Mouse (Mus musculus): Measurements from ENCODE around the gene Zfp882. TPM values are rescaled to one million over a fixed set of nuclear protein-coding genes. Genes with fewer than 3 reads are reported as not detected.
"Not testable (repeated sequence)": the region's sequence is repeated elsewhere in the genome, so short reads cannot be mapped to it uniquely, and the experiment has no call there.

Gene Zfp882
- 3.9 and 5.9 TPM in 2 replicates for total RNA-seq (2015)
- 5.2 and 7.0 TPM in 2 replicates for total RNA-seq (2017)

DNA sequence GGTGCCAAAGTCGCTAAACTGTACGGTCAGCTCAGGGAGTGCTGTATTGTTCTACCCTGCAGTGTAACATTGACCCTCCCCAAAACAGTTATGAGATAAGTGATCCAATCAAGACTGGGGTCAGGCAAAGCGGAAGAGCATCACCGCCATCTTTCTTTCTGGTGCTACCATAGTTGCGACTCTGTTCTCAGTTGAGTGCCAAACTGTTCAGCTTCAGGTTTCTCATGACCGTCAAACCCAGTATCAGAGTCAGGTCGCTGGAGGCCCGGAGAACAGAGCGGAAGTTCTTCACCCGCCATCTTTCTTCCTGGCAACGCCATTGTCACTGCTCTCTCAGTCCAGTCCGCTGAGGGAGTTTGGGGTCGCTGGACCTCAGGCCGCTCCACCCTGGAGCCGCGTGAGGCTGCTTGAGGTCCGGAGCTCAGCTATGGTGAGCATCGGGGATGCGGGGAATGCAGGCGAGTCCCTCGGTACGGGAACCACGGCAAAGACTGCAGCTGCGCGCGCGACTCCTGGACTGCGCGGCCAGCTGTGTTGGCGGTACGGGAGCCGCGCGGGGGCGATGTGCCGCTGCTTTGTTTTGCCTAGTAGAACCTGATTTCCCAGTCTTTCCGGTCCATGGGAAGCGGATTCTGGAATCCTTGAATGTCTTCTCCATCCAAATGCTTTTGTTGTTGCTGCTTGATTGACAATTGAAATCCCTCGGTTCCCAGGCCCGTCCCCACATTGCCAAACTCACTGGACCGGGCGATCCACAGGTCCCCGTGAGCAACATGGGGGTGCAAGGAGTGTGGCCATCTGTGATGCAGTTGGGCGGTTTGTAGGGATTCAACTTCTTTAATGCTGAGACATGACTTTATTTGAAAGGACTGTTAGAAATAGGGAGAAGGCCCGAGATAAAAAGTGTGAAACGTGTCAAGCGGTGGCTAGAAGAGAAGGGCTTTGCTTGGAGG lies at the start of gene Zfp882, which contains the start of gene Zfp617:
Gene Zfp882 (plus strand): TSS at position 300 of the 953 bp plus-strand sequence.
Gene Zfp617 (plus strand): TSS at position 327 of the 953 bp plus-strand sequence.
- peak; percentile 94 for ATAC-seq (replicated peaks; ENCODE audit: poor library complexity)

DNA sequence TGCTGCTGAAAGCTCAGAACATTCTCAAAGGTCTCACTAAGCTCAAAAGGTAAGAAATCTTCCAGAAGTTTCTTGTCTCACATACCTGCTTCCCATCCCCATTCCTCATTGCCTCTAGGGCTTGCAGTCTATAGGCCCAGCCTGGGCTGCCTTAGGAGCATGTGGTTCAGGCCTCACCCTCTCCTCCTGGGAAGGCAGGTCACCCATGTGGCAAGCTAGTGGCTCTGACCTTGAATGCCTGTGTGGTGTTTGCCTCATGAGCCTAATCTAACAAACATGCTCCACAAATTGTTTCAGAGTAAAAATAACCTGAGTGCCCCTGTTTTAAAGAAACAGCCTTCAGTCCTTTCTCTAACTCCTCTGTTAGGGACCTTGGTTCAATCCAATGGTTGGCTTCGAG lies 46.9 kb upstream of the Zfp882 start:
- ATAC-seq (replicated peaks; ENCODE audit: poor library complexity) = not testable (repeated sequence)

DNA sequence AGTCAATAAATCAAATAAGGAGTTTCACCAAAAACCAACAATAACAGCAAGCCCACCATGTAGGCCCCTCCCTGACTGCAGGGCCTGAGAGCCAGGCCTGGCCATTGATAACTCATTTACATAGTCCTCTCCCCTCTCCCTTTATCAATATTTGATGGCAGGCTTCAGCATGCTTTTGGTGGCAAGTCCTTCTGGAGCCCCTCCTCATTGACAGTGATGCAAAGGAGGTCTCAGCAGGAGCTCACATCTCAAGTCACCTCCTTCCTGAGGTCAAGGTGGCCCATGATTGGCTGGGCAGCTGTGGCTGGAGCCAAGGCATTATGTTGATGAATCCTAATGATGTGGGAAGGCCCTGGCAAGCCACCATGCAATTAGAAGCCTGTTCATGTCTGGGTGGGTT lies 46.4 kb upstream of the Zfp882 start:
- not testable (repeated sequence) for ATAC-seq (replicated peaks; ENCODE audit: poor library complexity)

DNA sequence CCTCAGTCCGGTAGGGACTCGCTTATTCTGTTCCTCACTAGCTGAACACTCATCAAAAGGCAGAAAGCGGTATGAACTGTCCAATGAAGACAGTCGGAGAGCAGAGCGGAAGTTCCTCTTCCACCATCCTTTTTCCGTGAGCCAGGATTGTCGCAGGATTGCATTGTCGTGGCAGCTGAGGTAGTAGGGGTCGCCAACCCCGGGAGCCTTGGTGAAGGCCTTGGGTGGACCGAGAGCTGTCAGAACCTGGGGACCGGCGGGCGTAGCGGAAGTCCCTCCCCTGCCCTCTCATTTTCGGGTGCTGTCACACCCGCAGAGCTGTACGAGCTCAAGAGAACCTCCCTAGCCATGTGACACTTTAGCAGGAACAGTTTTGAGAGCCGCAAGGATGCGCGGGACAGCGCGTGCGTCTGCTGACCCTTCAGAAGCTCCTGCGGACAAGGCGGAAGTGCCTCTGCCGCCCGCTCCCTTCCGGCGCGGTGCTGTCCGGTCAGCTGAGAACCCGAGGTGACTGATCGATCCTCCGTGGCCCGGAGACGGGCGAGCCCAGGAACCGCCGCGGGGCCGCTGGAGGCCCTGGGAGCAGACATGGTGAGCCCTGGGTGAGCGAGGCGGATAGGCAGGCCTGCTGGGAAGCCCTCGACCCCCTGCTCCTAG lies 26.7 kb upstream of the Zfp882 start, which contains the start of gene Zfp709:
Gene Zfp709 (plus strand): TSS at position 402 of the 657 bp plus-strand sequence.
- ATAC-seq (replicated peaks; ENCODE audit: poor library complexity) = peak; percentile 96

DNA sequence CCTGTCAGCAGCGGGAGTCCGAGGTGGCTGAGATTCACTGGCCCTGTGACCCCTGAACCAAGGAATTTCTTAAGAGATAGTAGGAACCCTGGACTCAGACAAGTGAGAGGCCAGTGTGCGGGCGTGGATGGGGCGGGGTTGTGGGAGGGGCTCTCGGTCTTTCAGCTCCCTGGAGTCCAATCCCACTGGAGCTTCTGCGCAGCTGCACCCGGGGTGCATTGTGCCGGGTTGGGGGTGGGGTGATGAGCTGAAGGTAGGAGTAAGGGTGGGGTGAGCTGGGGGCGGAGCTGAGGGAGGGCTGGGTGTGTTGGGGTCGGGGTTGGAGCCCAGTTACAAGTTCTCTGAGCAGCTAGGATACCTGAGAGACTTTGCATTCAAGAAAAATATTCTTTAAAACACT lies 7.7 kb upstream of the Zfp882 start:
- not testable (repeated sequence) for ATAC-seq (replicated peaks; ENCODE audit: poor library complexity)

DNA sequence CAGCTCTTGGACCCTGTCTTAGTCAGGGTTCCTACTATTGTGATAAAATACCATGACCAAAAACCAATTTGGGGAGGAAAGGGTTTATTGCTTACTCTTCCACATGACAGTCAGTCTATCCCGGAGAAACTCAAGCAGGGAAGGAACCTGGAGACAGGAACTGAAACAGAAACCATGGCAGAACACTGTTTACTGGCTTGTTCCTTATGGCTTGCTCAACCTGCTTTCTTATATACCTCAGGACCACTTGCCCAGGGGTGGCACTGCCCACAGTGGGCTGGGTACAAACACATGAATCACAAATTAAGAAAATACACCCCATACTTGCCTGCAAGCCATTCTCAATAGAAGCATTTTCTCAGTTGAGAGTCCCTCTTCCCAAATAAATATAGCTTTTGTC lies 5.3 kb upstream of the Zfp882 start:
- ATAC-seq (replicated peaks; ENCODE audit: poor library complexity) = not testable (repeated sequence)

DNA sequence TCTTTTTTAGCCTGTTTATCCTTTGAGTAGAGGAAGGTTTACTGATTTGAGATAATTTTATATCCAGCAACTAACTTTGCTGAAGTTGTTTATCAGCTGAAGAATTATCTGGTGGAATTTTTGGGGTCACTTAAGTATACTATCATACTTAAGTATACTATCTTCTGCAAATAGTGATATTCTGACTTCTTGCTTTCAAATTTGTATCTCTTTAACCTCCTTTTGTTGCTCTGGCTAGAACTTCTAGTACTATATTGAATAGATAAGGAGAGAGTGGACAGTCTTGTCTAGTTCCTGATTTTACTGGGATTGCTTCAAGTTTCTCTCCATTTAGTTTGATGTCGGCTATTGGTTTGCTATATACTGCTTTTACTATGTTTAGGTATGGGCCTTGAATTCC lies 1.6 kb upstream of the Zfp882 start:
- no peak for ATAC-seq (replicated peaks; ENCODE audit: poor library complexity)

DNA sequence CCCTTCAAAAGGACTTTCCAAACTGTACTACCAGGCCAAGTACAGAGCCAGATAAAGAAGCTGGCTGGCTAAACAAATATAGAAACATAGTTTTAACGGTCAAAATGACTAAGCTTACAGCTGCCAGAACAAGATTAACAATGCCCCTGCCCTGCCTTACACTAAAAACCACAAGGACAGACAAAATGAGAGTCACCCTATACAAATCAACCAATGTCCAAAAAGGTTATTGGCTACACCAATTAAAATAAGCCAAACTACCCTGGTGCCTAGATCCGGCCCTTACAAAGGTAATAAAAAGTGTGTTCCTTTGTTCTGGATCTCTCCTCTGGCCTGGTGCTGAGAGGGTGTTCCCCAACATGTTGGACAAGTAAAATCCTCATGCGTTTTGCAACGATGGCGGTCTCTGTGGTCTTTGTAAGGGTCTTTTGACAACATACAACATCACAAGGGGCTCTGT lies 580 bp upstream of the Zfp882 start:
- no peak for ATAC-seq (replicated peaks; ENCODE audit: poor library complexity)

DNA sequence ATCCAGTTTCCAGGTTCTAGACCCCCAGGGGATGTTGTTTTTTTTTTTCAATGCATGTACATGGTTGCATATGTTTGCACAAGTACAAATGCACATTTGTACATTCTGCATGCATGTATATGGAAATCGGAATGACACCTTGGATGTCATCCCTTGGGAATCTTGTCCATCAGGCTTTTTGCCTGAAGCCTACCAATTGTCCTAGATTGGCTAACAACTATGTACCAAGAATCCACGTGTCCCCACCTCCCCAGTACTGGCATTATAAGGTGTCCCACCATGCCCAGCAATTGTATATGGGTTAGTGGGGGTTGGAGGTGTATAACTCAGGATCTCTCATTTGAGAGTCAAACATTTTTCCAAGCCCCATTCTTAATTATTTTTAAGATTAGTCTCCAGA lies 3.9 kb downstream of the Zfp882 start:
- ATAC-seq (replicated peaks; ENCODE audit: poor library complexity) = no peak

DNA sequence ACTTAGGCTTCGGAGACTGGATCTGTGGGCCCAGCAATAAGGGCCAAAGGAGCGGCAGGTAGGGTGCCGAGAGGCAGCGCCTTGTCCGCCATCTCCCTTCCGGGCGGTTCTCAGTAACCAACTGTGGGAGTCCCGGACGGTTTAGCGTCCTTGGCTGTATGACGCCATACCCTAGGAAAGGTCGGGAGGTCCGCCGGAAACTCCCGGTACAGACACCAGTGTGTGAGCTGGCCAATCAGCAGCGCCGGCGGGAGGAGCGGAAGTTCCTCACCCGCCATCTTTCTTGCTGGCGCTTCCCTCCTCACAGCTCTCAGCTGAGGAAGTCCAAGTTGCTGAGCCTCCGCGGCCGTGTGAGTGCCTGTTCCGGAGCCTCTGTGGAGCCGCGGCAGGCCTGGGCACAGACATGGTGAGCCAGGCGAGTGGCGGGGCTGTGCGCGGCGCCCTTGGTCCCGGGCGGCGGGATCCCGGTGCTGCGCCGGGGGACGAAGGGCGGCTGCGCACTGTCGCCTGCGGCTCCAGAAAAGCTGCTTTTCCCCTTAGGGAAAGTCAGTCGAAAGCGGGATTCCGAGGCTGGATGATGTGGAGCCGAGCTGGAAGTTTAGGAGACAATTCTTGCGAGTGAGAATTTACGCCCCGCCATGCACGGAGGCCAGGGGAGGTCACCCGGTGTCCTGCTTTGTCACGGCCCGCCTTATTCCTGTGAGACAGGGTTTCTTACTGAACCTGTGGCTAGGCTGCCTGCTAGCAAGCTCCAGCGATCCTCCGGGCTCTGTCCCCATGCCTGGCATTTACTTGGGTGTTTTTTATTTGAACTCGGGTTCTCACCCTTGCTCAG lies 14.4 kb downstream of the Zfp882 start:
- peak; percentile 98 for ATAC-seq (replicated peaks; ENCODE audit: poor library complexity)

DNA sequence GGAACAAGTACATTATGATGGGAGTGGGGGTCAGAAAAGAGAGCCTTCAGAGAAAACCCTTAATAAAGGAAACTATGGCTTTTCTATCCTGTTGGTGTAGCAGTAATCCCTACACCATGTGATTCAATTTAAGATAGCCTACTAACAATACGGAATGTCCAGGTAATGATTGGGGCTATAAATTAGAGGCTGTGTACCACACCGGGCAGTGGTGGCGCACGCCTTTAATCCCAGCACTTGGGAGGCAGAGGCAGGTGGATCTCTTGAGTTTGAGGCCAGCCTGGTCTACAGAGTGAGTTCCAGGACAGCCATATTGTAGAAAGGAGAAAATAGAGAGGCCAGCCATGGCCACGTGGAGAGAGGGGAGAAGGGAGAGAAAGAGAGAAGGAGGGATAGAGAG lies 17.4 kb downstream of the Zfp882 start:
- no peak for ATAC-seq (replicated peaks; ENCODE audit: poor library complexity)

DNA sequence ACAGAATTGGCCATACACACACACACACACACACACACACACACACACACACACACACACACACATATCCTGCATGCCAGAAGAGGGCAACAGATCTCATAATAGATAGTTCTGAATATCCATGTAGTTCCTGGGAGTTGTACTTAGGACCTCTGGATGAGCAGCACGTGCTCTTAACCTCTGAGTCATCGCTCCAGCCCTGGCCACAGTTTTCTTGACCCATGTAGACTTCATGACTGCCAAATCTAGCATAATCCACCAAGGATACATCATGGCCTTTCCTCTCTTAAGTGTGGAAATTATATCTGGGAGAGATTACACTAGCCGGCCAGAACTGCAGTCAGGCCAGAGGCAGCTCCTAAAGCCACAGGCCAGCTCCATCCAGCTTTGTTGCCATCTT lies 18.1 kb downstream of the Zfp882 start:
- no peak for ATAC-seq (replicated peaks; ENCODE audit: poor library complexity)

DNA sequence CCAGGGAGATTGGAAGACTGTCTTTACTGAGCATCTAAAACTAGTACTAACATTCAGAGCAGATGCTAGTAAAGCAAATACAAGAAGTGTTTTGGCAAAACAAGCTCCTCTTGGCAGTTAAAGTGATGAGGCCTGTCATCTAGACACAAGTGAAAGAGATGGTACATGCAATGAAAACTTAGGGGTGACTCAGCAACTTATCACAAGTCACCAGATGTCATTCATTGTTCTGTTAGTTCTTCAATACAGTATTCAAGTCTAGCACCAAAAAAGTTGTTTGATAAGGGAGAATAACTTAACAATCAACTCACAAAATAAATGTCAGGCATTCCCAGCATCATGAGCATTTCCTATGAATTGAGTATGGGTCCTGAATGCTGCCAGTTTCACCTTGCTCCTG lies 19.4 kb downstream of the Zfp882 start:
- peak; percentile 64 for ATAC-seq (replicated peaks; ENCODE audit: poor library complexity)

DNA sequence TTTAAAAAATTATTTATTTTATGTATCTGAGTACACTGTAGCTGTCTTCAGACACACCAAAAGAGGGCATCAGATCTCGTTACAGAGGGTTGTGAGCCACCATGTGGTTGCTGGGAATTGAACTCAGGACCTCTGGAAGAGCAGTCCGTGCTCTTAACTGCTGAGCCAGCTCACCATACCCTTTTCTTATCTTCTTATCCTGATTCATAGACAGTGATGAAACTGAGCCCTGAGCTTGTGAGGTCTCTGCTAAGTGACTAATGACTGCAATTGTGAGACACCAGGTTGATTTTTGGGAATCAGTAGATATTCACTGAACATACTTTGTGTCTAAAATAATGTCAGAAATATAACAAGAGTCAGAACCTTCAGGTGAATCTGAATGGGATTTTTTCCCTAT lies 29.6 kb downstream of the Zfp882 start:
- not testable (repeated sequence) for ATAC-seq (replicated peaks; ENCODE audit: poor library complexity)

DNA sequence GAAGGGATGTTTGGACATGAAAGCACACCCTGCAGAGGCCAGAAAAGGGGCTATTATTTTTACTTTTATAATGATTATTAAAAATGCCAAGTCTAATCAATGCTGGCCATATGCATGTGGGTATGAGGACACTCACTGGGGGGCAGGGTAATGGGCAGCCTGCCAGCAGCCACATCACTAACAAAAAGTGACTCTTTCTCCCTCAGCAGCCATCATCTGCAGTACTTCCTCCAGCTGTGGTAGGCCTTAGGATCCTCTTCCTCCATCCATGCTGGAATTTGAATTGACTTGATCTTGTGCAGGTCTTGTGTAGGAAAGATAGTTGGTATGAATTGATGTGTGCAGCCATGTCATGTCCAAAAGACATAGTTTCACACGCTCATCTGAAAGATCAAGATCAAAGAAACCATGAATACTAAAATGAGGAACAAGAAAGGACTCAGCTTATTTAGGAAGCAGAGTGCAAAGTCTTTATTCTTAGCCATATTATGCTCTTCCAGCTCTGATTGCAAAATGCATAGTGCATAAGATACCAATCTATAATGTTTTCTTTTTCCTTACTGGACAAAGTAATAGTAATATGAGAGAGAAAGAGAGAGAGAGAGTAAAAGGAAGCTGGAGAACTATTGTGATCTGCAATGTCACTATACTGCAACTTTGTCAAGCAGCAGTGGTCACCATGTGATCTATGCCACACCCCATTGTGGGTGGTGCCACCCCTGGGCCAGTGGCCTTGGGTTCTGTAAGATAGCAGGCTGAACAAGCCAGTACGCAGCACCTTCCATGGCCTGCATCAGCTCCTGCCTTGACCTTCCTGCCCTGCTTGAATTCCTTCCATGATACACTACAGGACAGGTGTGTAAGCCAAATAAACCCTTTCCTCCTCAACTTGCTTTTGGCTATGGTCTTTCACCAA lies 32.1 kb downstream of the Zfp882 start:
- ATAC-seq (replicated peaks; ENCODE audit: poor library complexity) = peak; percentile 94

DNA sequence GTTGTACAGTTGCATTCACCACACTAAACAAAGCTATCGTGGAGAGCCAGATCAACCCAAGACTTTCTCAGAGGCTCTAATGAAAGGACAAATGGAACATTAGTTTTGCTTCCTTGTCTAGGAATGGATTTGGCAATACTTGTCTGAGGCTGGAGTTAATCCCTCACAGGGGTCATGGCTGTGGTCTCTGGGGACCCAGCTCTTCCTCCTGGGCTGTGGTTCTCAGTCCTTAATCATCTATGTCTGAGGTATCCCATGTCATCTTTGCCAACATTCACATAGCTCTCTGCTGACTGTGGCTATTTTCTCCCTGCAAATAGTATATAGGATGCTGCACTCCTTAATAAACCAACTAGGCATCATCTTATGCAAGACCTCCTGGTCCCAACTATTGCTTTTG lies 33.4 kb downstream of the Zfp882 start:
- peak; percentile 49 for ATAC-seq (replicated peaks; ENCODE audit: poor library complexity)

DNA sequence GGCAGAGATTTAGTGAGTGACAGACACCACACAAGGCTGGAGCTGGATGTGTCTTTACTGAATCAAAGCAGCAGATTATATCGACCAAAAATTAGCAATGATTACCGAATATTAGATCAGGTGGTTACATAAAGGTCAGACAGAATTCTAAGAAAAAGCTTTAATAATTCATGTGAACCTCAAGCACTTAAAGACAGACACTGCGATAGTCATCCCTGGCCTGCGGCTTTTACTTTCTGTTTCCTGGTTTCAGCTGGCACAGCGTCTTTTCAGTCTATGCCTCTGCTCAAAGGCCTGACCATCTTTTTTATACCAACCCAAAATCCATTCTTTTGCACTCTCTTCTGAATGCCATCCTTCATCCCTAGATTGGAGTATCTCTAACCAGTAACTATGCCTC lies 40.2 kb downstream of the Zfp882 start:
- no peak for ATAC-seq (replicated peaks; ENCODE audit: poor library complexity)

DNA sequence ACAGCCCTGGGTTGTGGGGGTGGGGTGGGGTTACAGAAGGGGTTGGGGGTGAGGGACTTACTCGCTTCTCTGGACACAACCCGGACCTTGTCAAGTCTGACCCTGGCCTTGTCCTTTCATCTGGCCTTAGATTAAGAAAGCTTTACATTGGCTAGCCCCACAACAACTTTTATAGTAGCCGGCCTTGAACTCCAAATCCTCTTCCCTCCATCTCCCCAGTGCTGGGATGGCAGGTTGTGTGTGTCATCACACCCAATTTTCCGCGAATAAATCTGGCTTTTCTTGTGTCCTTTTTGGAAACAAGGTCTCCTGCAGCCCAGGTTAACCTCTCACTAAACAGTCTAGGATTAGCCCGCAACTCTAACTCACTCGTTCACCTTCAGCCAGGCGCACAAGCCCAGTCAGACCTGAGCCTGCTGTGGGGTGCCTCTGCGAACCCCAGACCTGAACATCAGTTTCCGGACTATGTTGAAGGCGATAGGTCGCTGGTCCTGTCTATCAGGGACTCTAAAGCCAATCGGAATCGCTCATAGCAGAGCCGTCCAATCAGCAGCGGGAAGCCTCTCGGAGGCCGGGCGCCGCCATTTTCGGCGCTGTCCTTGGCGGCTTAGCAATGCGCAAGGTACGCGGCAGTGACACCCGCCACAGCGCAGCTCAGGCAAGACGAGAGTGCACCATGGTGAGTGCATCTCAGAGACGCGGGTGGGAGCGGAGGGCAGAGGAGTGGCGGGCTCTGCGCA lies 42.2 kb downstream of the Zfp882 start, which contains the start of gene Zfp961:
Gene Zfp961 (plus strand): TSS at position 557 of the 740 bp plus-strand sequence.
- ATAC-seq (replicated peaks; ENCODE audit: poor library complexity) = peak; percentile 99

Measured in megakaryocyte progenitor cell, adult 5-6 weeks (primary cell).